Mouse (Mus musculus) T-helper 2 cell (primary cell): ENCODE measurements around the gene Lpcat3.
"Not testable (repeated sequence)": the region's sequence is repeated elsewhere in the genome, so short reads cannot be mapped to it uniquely, and the experiment has no call there.

Experiments
- in situ Hi-C: fragments of 300-600 bp; cut with MboI, MseI; formaldehyde crosslinking; loops from one replicate; pipeline ENCODE4 v1.15.1; 2025; ENCODE audit warnings: high pct_unique_total_duplicates

The Lpcat3 gene

DNA sequence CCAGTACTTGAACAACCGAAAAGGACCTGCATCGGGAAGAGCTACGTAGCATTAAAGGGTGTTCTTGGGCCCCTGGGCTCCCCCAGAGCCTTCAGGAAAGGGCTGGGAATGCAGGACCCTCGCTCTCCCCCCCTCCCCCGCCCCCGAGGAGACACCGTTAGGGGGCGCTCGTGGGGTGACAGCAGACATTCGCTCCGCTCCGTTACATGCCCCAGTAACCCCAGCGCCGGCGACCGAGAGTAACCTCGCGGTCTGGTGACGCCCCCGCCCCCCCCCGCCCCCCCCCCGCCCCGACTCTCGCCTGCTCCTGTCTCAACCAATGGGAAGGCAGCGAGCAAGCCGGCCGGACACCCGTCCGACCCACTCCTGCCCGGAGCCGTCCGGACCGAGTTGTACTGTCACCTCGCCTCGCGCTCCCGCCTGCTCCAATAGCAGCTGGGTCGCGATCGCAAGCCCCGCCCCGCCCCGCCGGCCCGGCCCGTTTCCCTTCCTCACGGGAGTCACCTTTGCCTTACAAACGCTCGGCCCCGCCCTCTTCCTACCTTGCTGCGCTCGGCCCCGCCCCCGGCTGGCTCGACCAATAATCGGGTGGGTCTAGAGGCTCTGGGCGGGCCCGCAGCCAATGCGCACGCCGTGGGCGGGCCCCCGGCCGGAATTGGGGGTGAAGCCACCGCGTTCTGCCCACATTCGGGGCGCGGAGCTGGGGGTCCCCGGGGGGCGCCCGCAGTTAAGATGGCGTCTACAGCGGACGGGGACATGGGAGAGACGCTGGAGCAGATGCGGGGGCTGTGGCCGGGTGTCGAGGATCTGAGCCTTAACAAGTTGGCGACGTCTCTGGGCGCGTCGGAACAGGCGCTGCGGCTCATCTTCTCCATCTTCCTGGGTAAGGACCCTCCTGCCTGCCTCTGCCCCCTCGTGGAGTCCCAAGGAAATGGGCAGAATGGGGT, at the start of gene Lpcat3:
TSS of gene Lpcat3 (plus strand) at position 551 of the 947 bp plus-strand sequence.
- in situ Hi-C loops: loop anchor here (25.0 kb wide), 1 partner anchor 1875 kb away; no protein-coding TSS in a partner anchor

DNA sequence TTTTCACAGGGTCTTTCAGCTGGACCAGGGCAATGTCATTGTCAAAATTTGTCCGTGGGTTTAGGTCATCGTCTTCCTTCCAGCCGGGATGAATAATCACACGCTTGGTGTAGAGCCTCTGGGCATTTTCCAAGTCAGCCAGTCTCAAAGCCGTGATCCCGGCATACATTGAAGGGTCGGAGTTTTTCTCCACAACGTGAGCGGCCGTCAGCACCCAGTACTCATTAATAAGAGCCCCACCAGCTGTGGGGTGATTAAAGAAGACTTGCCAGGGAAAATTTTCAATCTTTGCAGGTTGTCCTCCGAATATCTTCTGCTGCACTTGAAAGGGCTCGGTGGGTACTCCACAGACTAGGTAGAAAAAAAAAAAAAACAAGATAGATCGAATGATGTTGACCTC, 37.2 kb upstream of the Lpcat3 start:
- in situ Hi-C loops: loop anchor here (5.0 kb wide), 1 partner anchor 93 kb away; no protein-coding TSS in a partner anchor

DNA sequence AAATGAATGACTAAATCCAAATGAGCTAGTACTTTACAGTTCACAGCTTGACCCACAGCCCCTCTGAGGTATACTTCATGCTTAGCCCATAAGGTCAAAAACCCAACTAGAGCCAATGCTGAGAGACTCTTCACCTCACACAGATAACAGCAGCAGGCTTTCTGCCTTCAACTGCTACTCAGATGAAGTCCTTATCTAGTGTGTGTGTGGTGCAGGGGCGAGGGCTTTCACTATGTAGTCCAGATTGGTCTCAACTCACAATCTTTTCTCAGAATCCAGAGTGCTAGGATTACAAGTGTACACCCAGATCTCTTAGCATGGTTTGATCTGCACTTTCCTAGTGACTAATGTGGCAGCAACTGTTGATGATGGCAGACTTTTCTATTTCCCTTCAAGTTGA, 36.6 kb upstream of the Lpcat3 start:
- in situ Hi-C loops: loop anchor here (5.0 kb wide), 1 partner anchor 94 kb away; no protein-coding TSS in a partner anchor

DNA sequence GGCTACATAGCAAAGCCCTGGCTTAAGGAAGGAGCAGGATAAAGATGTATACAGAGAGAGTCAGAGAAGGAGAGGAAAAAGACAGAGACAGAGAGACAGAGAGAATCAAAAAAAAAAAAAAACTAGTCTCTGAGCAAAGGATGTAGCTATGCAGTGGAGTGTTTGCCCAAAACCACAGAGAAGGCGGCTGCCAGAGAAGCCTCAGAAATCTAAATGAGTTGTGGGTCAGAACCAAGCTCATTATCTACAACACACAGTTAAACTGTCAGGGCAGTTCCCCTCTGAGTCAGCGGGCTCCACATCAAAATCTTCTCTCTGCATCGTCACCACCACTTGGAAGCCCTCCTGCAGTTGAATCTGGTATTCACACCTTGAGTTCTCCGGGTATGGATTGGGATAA, 32.1 kb upstream of the Lpcat3 start:
- in situ Hi-C loops: no loop called here

GRCm38 (mm10) chr6:124635985-124636384, 26.8 kb upstream of the Lpcat3 start, which contains the start of gene C1s2:
C1s2 (minus strand) TSS chr6:124636085.
- in situ Hi-C loops: not testable (repeated sequence)

GRCm38 (mm10) chr6:124636858-124637460, 25.9 kb upstream of the Lpcat3 start:
- in situ Hi-C loops: not testable (repeated sequence)

DNA sequence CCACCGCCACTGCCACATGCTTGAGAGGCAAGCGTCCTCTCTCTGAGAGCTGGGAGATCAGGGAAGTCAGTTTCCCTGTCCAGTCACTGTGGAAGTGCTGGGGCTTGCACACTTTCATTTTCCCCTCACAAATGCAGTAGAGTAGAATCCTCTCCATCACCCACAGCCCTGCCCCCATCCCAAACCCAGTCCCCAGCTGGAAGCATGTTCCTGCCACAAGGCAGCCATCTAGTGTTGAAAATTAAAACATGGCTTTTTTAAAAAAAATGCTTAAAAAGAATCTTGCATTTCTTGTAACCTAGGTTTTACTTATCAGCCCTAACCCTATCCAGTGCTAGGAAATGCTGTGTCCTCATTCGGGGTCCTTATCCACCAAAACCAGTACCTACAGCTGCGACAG, 22.8 kb upstream of the Lpcat3 start:
- in situ Hi-C loops: no loop called here

GRCm38 (mm10) chr6:124640997-124641396, 21.8 kb upstream of the Lpcat3 start:
- in situ Hi-C loops: no loop called here

- in situ Hi-C loops: loop anchor here (5.0 kb wide), 1 partner anchor 99 kb away; no protein-coding TSS in a partner anchor
These were observed 16.4 kb upstream of the Lpcat3 start for GRCm38 (mm10) chr6:124646394-124646793.

- in situ Hi-C loops: loop anchor here (25.0 kb wide), 1 partner anchor 1869 kb away; no protein-coding TSS in a partner anchor
These were observed 6.9 kb upstream of the Lpcat3 start for GRCm38 (mm10) chr6:124655893-124656292.

- in situ Hi-C loops: loop anchor here (25.0 kb wide), 1 partner anchor 1871 kb away; no protein-coding TSS in a partner anchor
These were observed 4.8 kb upstream of the Lpcat3 start for GRCm38 (mm10) chr6:124658067-124658466.

DNA sequence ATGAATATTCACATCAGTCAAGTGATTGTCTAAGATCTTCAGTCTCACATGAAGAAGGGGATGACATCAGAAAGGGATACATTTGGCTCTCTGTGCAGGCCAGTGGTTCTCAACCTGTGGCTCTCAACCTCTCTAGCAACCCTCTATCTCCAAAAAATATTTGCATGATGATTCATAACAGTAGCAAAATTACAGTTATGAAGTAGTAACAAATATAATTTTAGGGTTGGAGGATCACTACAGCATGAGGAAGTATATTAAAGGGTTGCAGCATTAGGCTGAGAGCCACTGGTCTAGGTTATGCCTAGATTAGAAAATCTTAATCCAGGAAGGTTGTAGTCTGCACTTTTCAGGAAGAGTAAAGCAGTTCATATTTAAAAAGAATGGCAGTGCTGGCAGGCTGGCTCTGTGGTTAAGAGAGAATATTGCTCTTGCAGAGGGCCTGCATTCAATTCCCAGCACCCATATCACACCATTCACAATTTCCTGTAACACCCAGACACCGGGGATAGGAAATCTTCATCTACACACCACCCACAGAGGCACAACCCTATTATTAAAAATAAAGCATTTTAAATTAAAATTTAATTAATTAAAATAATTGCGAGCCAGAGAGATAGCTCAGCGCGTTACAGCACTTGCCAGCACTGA, 1.5 kb upstream of the Lpcat3 start:
- in situ Hi-C loops: loop anchor here (25.0 kb wide), 1 partner anchor 1874 kb away; no protein-coding TSS in a partner anchor

DNA sequence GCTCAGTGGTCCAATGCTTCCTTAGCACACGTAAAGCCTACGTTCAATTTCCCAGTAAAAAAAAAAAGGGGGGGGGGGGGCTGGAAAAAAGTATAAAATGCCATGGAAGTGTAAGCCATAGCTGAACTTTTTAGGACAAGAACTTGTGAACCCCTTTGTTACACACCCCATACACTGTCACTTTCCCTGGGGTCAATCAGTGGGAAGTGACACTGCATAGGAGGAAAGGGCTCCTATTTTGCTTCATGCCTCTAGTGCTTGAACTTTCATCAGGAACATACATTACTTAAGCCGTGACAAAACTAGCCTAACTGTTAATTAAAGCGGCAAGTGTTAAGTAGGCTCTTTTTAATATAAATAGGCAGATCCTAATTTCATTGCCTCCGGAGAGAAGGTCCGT, 832 bp upstream of the Lpcat3 start:
- in situ Hi-C loops: loop anchor here (25.0 kb wide), 1 partner anchor 1875 kb away; no protein-coding TSS in a partner anchor

- in situ Hi-C loops: loop anchor here (25.0 kb wide), 1 partner anchor 1876 kb away; no protein-coding TSS in a partner anchor
These were observed 583 bp downstream of the Lpcat3 start for GRCm38 (mm10) chr6:124663424-124663795.

GRCm38 (mm10) chr6:124664256-124664655, 1.4 kb downstream of the Lpcat3 start:
- in situ Hi-C loops: loop anchor here (25.0 kb wide), 1 partner anchor 1877 kb away; no protein-coding TSS in a partner anchor

- in situ Hi-C loops: loop anchor here (25.0 kb wide), 1 partner anchor 1878 kb away; no protein-coding TSS in a partner anchor
These were observed 2.2 kb downstream of the Lpcat3 start for GRCm38 (mm10) chr6:124665011-124665410.

DNA sequence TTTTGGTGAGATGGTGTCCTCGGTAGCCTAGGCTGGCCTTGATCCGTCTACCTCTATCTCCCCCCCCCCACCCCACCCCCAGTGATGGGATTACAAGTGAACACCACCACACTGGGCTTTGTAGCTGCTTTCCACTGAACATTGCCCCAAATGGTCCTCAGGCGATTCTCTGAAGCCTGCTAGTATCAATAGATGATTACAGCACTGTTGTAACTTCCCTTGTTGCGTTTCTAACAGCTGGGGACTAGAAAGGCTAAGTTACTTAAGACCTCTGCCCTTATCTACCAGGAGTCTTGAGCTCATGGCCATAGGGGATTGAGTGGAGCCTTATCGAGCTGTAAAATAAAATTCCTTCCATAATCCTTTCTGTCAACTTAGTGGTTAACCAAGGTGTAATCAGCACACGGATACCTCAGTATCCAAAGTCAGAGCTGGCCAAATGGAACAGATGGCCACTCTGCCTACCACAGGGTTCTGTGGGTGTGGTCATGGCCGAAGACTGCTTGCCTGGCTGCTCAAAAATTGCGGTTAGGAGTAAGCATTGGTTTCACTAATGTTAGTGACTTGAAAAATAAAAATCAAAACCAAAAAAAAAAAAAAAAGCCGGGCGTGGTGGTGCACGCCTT, 6.5 kb downstream of the Lpcat3 start:
- in situ Hi-C loops: loop anchor here (25.0 kb wide), 1 partner anchor 1882 kb away; no protein-coding TSS in a partner anchor

- in situ Hi-C loops: loop anchor here (25.0 kb wide), 1 partner anchor 1883 kb away; no protein-coding TSS in a partner anchor
These were observed 7.6 kb downstream of the Lpcat3 start for GRCm38 (mm10) chr6:124670281-124670900.

- in situ Hi-C loops: loop anchor here (25.0 kb wide), 1 partner anchor 1885 kb away; no protein-coding TSS in a partner anchor
These were observed 9.3 kb downstream of the Lpcat3 start for GRCm38 (mm10) chr6:124672100-124672499.

- in situ Hi-C loops: loop anchor here (25.0 kb wide), 1 partner anchor 1886 kb away; no protein-coding TSS in a partner anchor
These were observed 10.8 kb downstream of the Lpcat3 start for GRCm38 (mm10) chr6:124673619-124674018.
